Mouse (Mus musculus) midbrain, embryonic 12.5 days (tissue): ENCODE measurements around the gene Bahcc1. TPM values are rescaled to one million over a fixed set of nuclear protein-coding genes. Genes with fewer than 3 reads are reported as not detected.

Source experiments
- ATAC-seq: fragments of 200-750 bp; cut with Nextera tagmentation; 2 replicates; pipeline ENCODE4 v1.8.0; 2017; ENCODE audit warnings: low read depth, moderate TSS enrichment, moderate library complexity; ENCODE audit not compliant: low FRiP score
- H3K27ac ChIP-seq: fragments of 300-500 bp; sonication (generic); replicated peaks from 2 replicates; pipeline ENCODE4 v1.5.1; 2016; ENCODE audit warnings: mild to moderate bottlenecking
- H3K27me3 ChIP-seq: fragments of 300-500 bp; sonication (generic); 2 replicates; pipeline ENCODE4 v1.6.1; 2016; ENCODE audit warnings: mild to moderate bottlenecking
- H3K36me3 ChIP-seq: fragments of 300-500 bp; sonication (generic); 2 replicates; pipeline ENCODE4 v1.6.1; 2016
- H3K4me1 ChIP-seq: fragments of 300-500 bp; sonication (generic); 2 replicates; pipeline ENCODE4 v1.6.1; 2016
- H3K4me2 ChIP-seq: fragments of 300-500 bp; sonication (generic); replicated peaks from 2 replicates; pipeline ENCODE4 v1.6.1; 2016; ENCODE audit warnings: mild to moderate bottlenecking, moderate library complexity
- H3K4me3 ChIP-seq: fragments of 300-500 bp; sonication (generic); 2 replicates; pipeline ENCODE4 v1.5.1; 2016; ENCODE audit warnings: mild to moderate bottlenecking
- H3K9ac ChIP-seq: fragments of 300-500 bp; sonication (generic); replicated peaks from 2 replicates; pipeline ENCODE4 v1.6.1; 2016; ENCODE audit warnings: mild to moderate bottlenecking, moderate library complexity
- H3K9me3 ChIP-seq: fragments of 300-500 bp; sonication (generic); 2 replicates; pipeline ENCODE4 v1.6.1; 2016; ENCODE audit warnings: mild to moderate bottlenecking
- WGBS: fragments of 180-500 bp; shearing (Covaris S2); methylation state at CpG from one replicate; pipeline ENCODE4 v1.1.7; 2016; 5-methylcytosine and 5-hydroxymethylcytosine counted together
- polyA plus RNA-seq: library from polyadenylated mRNA; unstranded; fragments of >200 nt; fragmentation: Nextera tagmentation; extraction: Ambion mirVana; gene quantifications from 2 replicates; pipeline ENCODE4 v1.2.1, GENCODE M21; 2016

The Bahcc1 gene
- polyA plus RNA-seq = 25.1 and 26.1 TPM in 2 replicates

DNA sequence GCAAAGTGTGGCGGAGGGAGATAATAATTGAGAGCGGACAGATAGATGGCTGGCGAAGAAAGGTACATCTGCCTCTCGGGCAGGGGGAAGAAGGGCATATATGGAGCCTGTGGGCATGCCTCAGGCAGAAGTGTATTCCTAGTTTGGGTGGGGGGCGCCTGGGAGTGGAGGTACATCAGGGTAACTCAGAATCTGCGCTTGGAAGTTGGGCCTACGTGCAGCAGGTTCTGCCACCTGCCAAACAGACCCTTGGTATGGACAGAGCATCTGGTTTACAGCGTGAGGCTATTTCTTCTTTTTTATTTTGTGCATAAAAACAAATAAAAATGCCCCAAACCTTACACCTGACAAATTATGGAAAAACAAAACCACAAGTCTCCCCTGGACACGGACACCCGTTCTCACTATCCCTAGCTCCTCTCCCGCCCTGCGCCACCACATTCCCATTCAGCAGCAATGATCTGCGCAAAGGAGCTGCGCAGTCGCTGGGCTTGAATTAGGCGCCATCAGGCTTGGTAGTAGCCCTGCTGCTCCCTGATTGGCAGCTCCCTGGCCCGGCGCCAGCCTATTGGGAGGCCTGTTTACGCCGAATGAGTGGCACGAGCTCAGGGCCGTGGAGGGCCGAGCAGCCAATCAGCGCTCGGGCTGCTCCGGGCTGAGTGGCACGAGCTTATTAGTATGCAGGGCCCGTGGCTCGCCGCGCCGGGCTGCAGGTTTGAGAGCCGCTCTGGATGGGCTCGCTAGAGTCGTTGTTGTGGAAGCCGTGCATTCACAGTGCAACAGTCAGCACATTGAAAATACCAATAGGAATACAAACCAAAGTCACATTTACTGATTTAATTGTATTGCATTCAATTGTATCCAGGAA lies at the start of gene Bahcc1:
Bahcc1 (plus strand) TSS at position 718 of the 868 bp plus-strand sequence.
- no peaks in the 10 kb centered on the region for H3K9me3 ChIP-seq
- H3K9ac ChIP-seq = peak within 1 kb of the TSS; percentile 100
- peaks cover 32% of the 10 kb centered on the region for H3K4me1 ChIP-seq
- H3K4me3 ChIP-seq = peak within 1 kb of the TSS; percentile 97
- H3K27ac ChIP-seq = peak within 1 kb of the TSS; percentile 99
- peak within 1 kb of the TSS; percentile 97 for H3K4me2 ChIP-seq
- 2% methylated on average over 36 of the region's 36 CpGs for WGBS
- H3K27me3 ChIP-seq = peaks cover 6% of the 10 kb centered on the region; the same call in 1 of the 2 replicates
- ATAC-seq = peak; percentile 90
- H3K36me3 ChIP-seq = peaks cover 6% of the 10 kb centered on the region; the same call in 1 of the 2 replicates

- WGBS = 14% methylated on average over 1 of the region's 1 CpGs
- Histone ChIP-seq H3K4me3 (no peak overlapping the region), H3K9me3 (no peaks in the 10 kb centered on the region), H3K27me3 (no peaks in the 10 kb centered on the region), H3K36me3 (no peaks in the 10 kb centered on the region), H3K27ac (peak overlapping the region; percentile 97), H3K4me2 (peak overlapping the region; percentile 94), H3K9ac (peak overlapping the region; percentile 100; the same call in 1 of the 2 replicates), H3K4me1 (peaks cover 48% of the 10 kb centered on the region)
- ATAC-seq = no peak
Measured at GRCm38 (mm10) chr11:120183180-120183579, 49.6 kb upstream of the Bahcc1 start.

DNA sequence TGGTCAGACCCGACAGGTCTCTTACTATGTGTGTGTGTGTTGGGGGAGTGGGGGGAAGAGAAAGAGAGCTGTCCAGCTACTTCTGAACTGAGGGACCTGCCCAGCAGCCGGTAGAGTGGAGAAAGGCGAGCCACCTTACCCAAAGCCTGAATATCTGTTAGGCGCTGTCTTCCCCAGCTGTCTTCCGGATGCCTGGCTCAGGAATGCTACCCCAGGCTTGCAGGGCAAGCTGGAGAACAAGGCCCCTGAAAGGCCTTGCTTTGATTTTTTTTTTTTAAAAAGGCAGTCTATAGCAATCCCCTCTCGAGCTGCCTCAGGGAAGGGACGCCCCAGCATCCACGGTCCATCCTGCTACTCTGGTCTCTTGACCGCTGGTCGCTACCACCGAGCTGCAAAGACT lies 49.0 kb upstream of the Bahcc1 start:
- ATAC-seq = no peak
- Histone ChIP-seq H3K4me3 (peak overlapping the region; percentile 88), H3K4me1 (peaks cover 48% of the 10 kb centered on the region), H3K9ac (peak overlapping the region; percentile 100), H3K27ac (peak overlapping the region; percentile 97), H3K9me3 (no peaks in the 10 kb centered on the region), H3K4me2 (peak overlapping the region; percentile 94), H3K36me3 (no peaks in the 10 kb centered on the region), H3K27me3 (no peaks in the 10 kb centered on the region)
- 7% methylated on average over 11 of the region's 11 CpGs for WGBS

- ATAC-seq = no peak; the same call in 1 of the 2 replicates
- H3K27ac ChIP-seq = peak overlapping the region; percentile 97
- no peaks in the 10 kb centered on the region for H3K36me3 ChIP-seq
- peaks cover 48% of the 10 kb centered on the region for H3K4me1 ChIP-seq
- H3K4me2 ChIP-seq = peak overlapping the region; percentile 94
- WGBS = 1% methylated on average over 16 of the region's 16 CpGs
- H3K4me3 ChIP-seq = peak overlapping the region; percentile 88
- H3K9ac ChIP-seq = peak overlapping the region; percentile 100
- no peaks in the 10 kb centered on the region for H3K27me3 ChIP-seq
- no peaks in the 10 kb centered on the region for H3K9me3 ChIP-seq
Measured at GRCm38 (mm10) chr11:120184371-120185315, 48.1 kb upstream of the Bahcc1 start.

GRCm38 (mm10) chr11:120185316-120186141 lies 47.2 kb upstream of the Bahcc1 start:
- under 1% methylated on average over 54 of the region's 54 CpGs for WGBS
- no peak; the same call in 1 of the 2 replicates for ATAC-seq
- H3K4me3 ChIP-seq = peak overlapping the region; percentile 88
- no peaks in the 10 kb centered on the region for H3K27me3 ChIP-seq
- H3K36me3 ChIP-seq = no peaks in the 10 kb centered on the region
- peaks cover 53% of the 10 kb centered on the region for H3K4me1 ChIP-seq
- H3K4me2 ChIP-seq = peak overlapping the region; percentile 94
- H3K9ac ChIP-seq = peak overlapping the region; percentile 100
- no peaks in the 10 kb centered on the region for H3K9me3 ChIP-seq
- H3K27ac ChIP-seq = peak overlapping the region; percentile 97

DNA sequence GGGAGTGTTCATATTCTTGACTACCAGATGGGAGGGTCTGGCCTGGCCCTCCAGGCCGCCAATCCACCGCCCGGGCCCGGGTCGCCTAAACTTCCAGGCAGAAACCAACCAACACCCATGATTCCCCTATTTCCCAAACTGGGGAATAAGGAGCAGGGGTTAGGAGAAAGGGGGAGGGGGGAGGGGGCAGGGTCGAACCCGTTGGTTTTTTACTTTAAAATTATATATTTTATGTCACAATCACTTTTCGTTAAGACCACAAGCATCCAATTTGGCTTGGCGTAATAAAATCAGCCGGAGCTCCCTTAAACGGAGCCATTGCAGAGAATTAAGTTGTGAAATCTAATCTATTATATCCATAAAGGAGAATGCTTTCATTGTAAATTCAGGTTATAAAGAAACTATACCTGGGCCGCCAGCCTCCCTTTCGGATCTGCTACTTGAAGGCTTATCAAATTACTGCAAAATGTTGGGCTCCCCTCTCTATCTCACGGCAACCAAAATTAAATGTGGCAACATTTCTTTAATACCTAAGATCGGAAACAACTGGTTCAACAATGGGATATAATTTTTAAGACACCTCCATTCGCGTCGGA lies 46.5 kb upstream of the Bahcc1 start:
- peak overlapping the region; percentile 94 for H3K4me2 ChIP-seq
- H3K9me3 ChIP-seq = no peaks in the 10 kb centered on the region
- H3K27ac ChIP-seq = peak overlapping the region; percentile 97
- H3K4me3 ChIP-seq = peak overlapping the region; percentile 88
- H3K36me3 ChIP-seq = no peaks in the 10 kb centered on the region
- H3K4me1 ChIP-seq = peaks cover 60% of the 10 kb centered on the region
- H3K9ac ChIP-seq = peak overlapping the region; percentile 100
- WGBS = 2% methylated on average over 18 of the region's 18 CpGs
- H3K27me3 ChIP-seq = 0 out of 2 replicates have a peak, but pooled peaks cover under 1% of the 10 kb centered on the region
- ATAC-seq = no peak

DNA sequence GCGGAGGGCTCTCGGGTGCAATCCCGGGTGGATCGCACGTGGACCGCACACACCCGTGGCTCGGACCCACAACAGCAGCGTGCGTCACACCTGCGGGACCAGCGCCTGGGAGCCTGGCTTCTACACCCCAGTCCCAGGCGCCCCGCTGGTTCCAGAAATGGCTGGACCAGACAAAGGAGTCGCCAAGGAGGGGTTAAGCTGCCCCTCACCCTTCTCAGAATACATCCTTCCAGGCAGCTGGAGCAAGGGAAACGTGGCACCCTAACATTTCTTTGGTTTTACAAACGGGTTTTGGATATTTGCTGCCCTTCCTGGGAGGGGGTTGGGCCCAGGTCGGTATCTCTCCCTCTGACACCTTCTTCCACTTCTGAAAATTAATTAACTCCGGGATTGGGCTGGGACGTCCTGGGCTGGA lies 45.9 kb upstream of the Bahcc1 start:
- Histone ChIP-seq H3K27ac (peak overlapping the region; percentile 97), H3K9ac (peak overlapping the region; percentile 100), H3K27me3 (0 out of 2 replicates have a peak, but pooled peaks cover 6% of the 10 kb centered on the region), H3K4me3 (peak overlapping the region; percentile 88), H3K4me2 (peak overlapping the region; percentile 94), H3K4me1 (peaks cover 61% of the 10 kb centered on the region), H3K9me3 (no peaks in the 10 kb centered on the region), H3K36me3 (no peaks in the 10 kb centered on the region)
- no peak for ATAC-seq
- WGBS = 1% methylated on average over 20 of the region's 20 CpGs

- 0% methylated on average over 43 of the region's 43 CpGs for WGBS
- H3K4me2 ChIP-seq = peak overlapping the region; percentile 94
- H3K9ac ChIP-seq = peak overlapping the region; percentile 100
- H3K4me3 ChIP-seq = peak overlapping the region; percentile 88
- 0 out of 2 replicates have a peak, but pooled peaks cover 6% of the 10 kb centered on the region for H3K27me3 ChIP-seq
- no peak for ATAC-seq
- peaks cover 55% of the 10 kb centered on the region for H3K4me1 ChIP-seq
- peak overlapping the region; percentile 97 for H3K27ac ChIP-seq
- H3K36me3 ChIP-seq = no peaks in the 10 kb centered on the region
- no peaks in the 10 kb centered on the region for H3K9me3 ChIP-seq
Measured at GRCm38 (mm10) chr11:120187236-120188101, 45.3 kb upstream of the Bahcc1 start.

- Histone ChIP-seq H3K9ac (peak overlapping the region; percentile 100), H3K27ac (peak overlapping the region; percentile 97), H3K9me3 (no peaks in the 10 kb centered on the region), H3K4me2 (peak overlapping the region; percentile 94), H3K36me3 (no peaks in the 10 kb centered on the region), H3K4me1 (peaks cover 49% of the 10 kb centered on the region), H3K27me3 (0 out of 2 replicates have a peak, but pooled peaks cover 6% of the 10 kb centered on the region), H3K4me3 (peak overlapping the region; percentile 88)
- WGBS = under 1% methylated on average over 24 of the region's 24 CpGs
- no peak for ATAC-seq
Measured at GRCm38 (mm10) chr11:120188102-120188480, 44.7 kb upstream of the Bahcc1 start.
